Mouse (Mus musculus): ENCODE data around the gene Calhm2. TPM values are rescaled to one million over a fixed set of nuclear protein-coding genes. Genes with fewer than 3 reads are reported as not detected.
"Not testable (repeated sequence)": the region's sequence is repeated elsewhere in the genome, so short reads cannot be mapped to it uniquely, and the experiment has no call there.

The Calhm2 gene
- polyA plus RNA-seq, 1 experiment from 2014 or later = 7.6 TPM

- no peak for DNase-seq (ENCODE audit: low spot score)
Observed at GRCm38 (mm10) chr19:47151332-47152061, 13.4 kb upstream of the Calhm2 start.

GRCm38 (mm10) chr19:47149854-47150253 lies 11.8 kb upstream of the Calhm2 start:
- no peak for DNase-seq (ENCODE audit: low spot score)

GRCm38 (mm10) chr19:47148267-47148847 lies 10.3 kb upstream of the Calhm2 start:
- DNase-seq (ENCODE audit: low spot score) = no peak

GRCm38 (mm10) chr19:47144154-47144553 lies 6.1 kb upstream of the Calhm2 start, which contains the start of gene Calhm1:
TSS of gene Calhm1 (minus strand) at chr19:47144254.
- no peak for DNase-seq (ENCODE audit: low spot score)

GRCm38 (mm10) chr19:47142438-47142837 lies 4.3 kb upstream of the Calhm2 start:
- DNase-seq (ENCODE audit: low spot score) = no peak

GRCm38 (mm10) chr19:47139611-47140010 lies 1.5 kb upstream of the Calhm2 start:
- DNase-seq (ENCODE audit: low spot score) = not testable (repeated sequence)

- DNase-seq (ENCODE audit: low spot score) = peak; percentile 55
Observed at GRCm38 (mm10) chr19:47137051-47137581, 978 bp downstream of the Calhm2 start.

- no peak for DNase-seq (ENCODE audit: low spot score)
Observed at GRCm38 (mm10) chr19:47136170-47136569, 1.9 kb downstream of the Calhm2 start.

GRCm38 (mm10) chr19:47135568-47135967 lies 2.5 kb downstream of the Calhm2 start:
- DNase-seq (ENCODE audit: low spot score) = no peak

GRCm38 (mm10) chr19:47133161-47133560 lies 4.9 kb downstream of the Calhm2 start:
- no peak for DNase-seq (ENCODE audit: low spot score)

- DNase-seq (ENCODE audit: low spot score) = no peak
Observed at GRCm38 (mm10) chr19:47130551-47131125, 7.5 kb downstream of the Calhm2 start.

GRCm38 (mm10) chr19:47128835-47129234 lies 9.3 kb downstream of the Calhm2 start:
- DNase-seq (ENCODE audit: low spot score) = no peak

GRCm38 (mm10) chr19:47128164-47128563 lies 9.9 kb downstream of the Calhm2 start:
- no peak for DNase-seq (ENCODE audit: low spot score)

- peak; percentile 50 for DNase-seq (ENCODE audit: low spot score)
Observed at GRCm38 (mm10) chr19:47122802-47123201, 15.3 kb downstream of the Calhm2 start.

GRCm38 (mm10) chr19:47121054-47121453 lies 17.0 kb downstream of the Calhm2 start:
- DNase-seq (ENCODE audit: low spot score) = peak; percentile 61

GRCm38 (mm10) chr19:47118634-47119033 lies 19.5 kb downstream of the Calhm2 start:
- DNase-seq (ENCODE audit: low spot score) = no peak

GRCm38 (mm10) chr19:47104641-47105271 lies 33.3 kb downstream of the Calhm2 start:
- no peak for DNase-seq (ENCODE audit: low spot score)

- no peak for DNase-seq (ENCODE audit: low spot score)
Observed at GRCm38 (mm10) chr19:47101080-47101479, 37.0 kb downstream of the Calhm2 start.

- peak; percentile 96 for DNase-seq (ENCODE audit: low spot score)
Observed at GRCm38 (mm10) chr19:47090550-47091156, 47.4 kb downstream of the Calhm2 start, which contains the start of the genes Usmg5 and Pdcd11. TSS of gene Usmg5 (minus strand) at chr19:47090647. TSS of gene Pdcd11 (plus strand) at chr19:47090768.

- peak; percentile 25 for DNase-seq (ENCODE audit: low spot score)
Observed at GRCm38 (mm10) chr19:47089718-47090525, 48.2 kb downstream of the Calhm2 start.

All from thymus, postnatal 0 days (tissue).